Mouse (Mus musculus) erythroblast, embryonic 14.5 days (primary cell): ENCODE results near the gene Mme.

Experiments used
- GATA1 ChIP-seq: IDR thresholded peaks from 2 replicates; pipeline ENCODE4 v1.6.1; 2012; ENCODE audit warnings: low read length, inconsistent platforms, mixed read lengths
- TAL1 ChIP-seq: IDR thresholded peaks from 3 replicates; pipeline ENCODE4 v1.6.1; 2012; ENCODE audit warnings: low read length, inconsistent platforms, mixed read lengths

- TF ChIP-seq GATA1 (no peak), TAL1 (no peak)
Measured at GRCm38 (mm10) chr3:63391348-63391747, 150.0 kb downstream of the Mme start.
